8 mouse cellular contexts compared by ENCODE assay signal in the genomic region with DNA sequence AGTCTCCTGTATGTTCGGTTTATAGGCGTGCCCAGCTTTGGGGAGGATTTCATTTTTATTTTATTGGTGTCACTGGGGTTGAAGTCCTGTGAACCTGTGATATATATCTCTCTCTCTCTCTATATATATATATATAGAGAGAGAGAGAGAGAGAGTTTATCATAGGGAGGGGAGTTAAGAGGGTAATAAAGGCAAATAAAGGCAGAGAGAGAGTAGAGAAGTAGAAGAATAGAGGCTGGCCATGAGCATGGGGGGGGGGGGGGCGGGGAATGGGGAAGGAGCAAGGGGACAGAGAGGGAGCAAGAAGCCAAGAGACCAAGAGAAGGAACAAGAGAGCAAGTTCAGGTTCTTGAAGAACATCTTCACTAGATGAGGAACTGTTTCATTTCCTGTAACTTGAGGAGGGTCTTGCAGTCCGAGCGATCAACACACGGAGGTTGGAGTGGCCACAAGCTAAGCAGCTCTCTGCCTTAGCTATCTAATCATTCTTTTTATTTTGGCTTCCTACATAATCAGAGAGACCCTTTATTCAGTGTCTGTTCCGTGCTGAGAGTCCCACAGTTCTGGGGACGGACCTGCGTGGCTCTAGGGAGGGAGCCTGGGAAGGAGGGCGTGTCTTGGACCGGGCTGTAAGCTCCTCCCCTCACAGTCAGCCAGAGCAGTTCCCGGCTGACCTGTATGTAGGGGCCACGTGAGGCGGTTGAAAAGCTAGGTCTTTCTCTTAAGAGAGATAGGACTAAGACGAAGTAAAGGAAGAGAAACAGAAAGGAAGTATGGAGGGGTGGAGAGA. TPM values are rescaled to one million over a fixed set of nuclear protein-coding genes. Genes with fewer than 3 reads are reported as not detected.
DNase-seq lines count a peak whose midpoint lies in the region; ATAC-seq and TF ChIP-seq lines count a peak whose summit lies in the region.

No protein-coding gene starts in this region.

- TF ChIP-seq POLR2A in liver, adult 2 months (IDR thresholded peaks at IDR 0.05; ENCODE audit: extremely low read depth, insufficient read depth, low read length), result no peak

- no peaks in the 10 kb centered on the region for H3K27me3 ChIP-seq in hindbrain, embryonic 14.5 days (ENCODE audit: control insufficient read depth, insufficient read depth, low read length)
- H3K27me3 ChIP-seq in liver, adult 2 months (ENCODE audit: control insufficient read depth, insufficient read depth, low read length), result 0 out of 2 replicates have a peak, but pooled peaks cover 2% of the 10 kb centered on the region

- no peak for TF ChIP-seq CTCF in liver, adult 2 months (IDR thresholded peaks at IDR 0.05; ENCODE audit: low read depth, low read length)

- no peak overlapping the region for H3K27ac ChIP-seq in hindbrain, embryonic 14.5 days
- H3K27ac ChIP-seq in liver, adult 2 months (replicated peaks; ENCODE audit: insufficient read depth, low read depth, low read length), result no peak overlapping the region

- H3K36me3 ChIP-seq in hindbrain, embryonic 14.5 days (replicated peaks; ENCODE audit: control insufficient read depth, insufficient read depth), result peaks cover 26% of the 10 kb centered on the region
- H3K36me3 ChIP-seq in liver, adult 2 months (ENCODE audit: control insufficient read depth, insufficient read depth, low read length), result no peaks in the 10 kb centered on the region

- ATAC-seq in hindbrain, embryonic 14.5 days (ENCODE audit: low FRiP score), result no peak
- 0 out of 2 replicates have a peak, but pooled peaks have one; percentile 42 for ATAC-seq in monocyte, adult 5-6 weeks (replicated peaks; ENCODE audit: insufficient number of reproducible peaks, low FRiP score, low TSS enrichment, poor library complexity, severe bottlenecking)

- no peaks in the 10 kb centered on the region; the same call in 1 of the 2 replicates for H3K4me1 ChIP-seq in hindbrain, embryonic 14.5 days (replicated peaks; ENCODE audit: control insufficient read depth, insufficient read depth, low read length)
- no peaks in the 10 kb centered on the region for H3K4me1 ChIP-seq in liver, adult 2 months (ENCODE audit: control insufficient read depth, insufficient read depth, low read length)

- DNase-seq in urinary bladder, adult 18-20 months (ENCODE audit: low spot score in 2 of 2), result peak; percentile 37 to 44
- no peak for DNase-seq in urinary bladder, postnatal 4 days (ENCODE audit: low spot score in 2 of 2)
- peak; percentile 49 for DNase-seq in forelimb bud, embryonic 11.5 days (ENCODE audit: low read depth, low spot score)
- no peak for DNase-seq in hindbrain, embryonic 14.5 days (ENCODE audit: low spot score)
- peak; percentile 53 for DNase-seq in liver, adult 2 months (ENCODE audit: extremely low read depth, low read depth, low spot score)
- no peak for DNase-seq in frontal cortex, postnatal 14 days (ENCODE audit: low spot score in 2 of 2)
- DNase-seq in thymus, postnatal 14 days, result no peak

- no peaks in the 10 kb centered on the region for H3K9me3 ChIP-seq in hindbrain, embryonic 14.5 days (ENCODE audit: control insufficient read depth, low read length)

- no peaks in the 10 kb centered on the region for H3K79me2 ChIP-seq in liver, adult 2 months (ENCODE audit: control insufficient read depth, insufficient read depth, low read length)

- 16% methylated on average over 14 of the region's 15 CpGs for WGBS in hindbrain, embryonic 14.5 days
- 13% methylated on average over 14 of the region's 15 CpGs for WGBS in liver, adult 2 months

- H3K4me3 ChIP-seq in hindbrain, embryonic 14.5 days (replicated peaks; ENCODE audit: low read length), result peak overlapping the region; percentile 21
- H3K4me3 ChIP-seq in liver, adult 2 months (ENCODE audit: insufficient read depth, low read depth, low read length), result peak overlapping the region; percentile 19

- peak overlapping the region; percentile 43 for H3K4me2 ChIP-seq in hindbrain, embryonic 14.5 days (replicated peaks)

- H3K9ac ChIP-seq in hindbrain, embryonic 14.5 days, result peak overlapping the region; percentile 24
- no peak overlapping the region for H3K9ac ChIP-seq in liver, adult 2 months (ENCODE audit: low read depth, low read length)

RNA-seq across cellular contexts. Expression of a gene that starts 40.8 kb away (rescaled TPM):
- not detected in 2 replicates for polyA plus RNA-seq in hindbrain, embryonic 14.5 days (2014; fragmentation: Nextera tagmentation; extraction: Ambion mirVana)
- total RNA-seq in liver, adult 2 months (2014; rRNA removed), result not detected in 2 replicates
- not detected in 2 replicates for polyA plus RNA-seq in liver, adult 2 months (2012; rRNA removed)
- not detected in 3 replicates for total RNA-seq in monocyte, adult 5-6 weeks (2017)

Comparison
In these comparisons a context has a peak if more than half of its experiments do, and no peak if none do; other contexts are left out.
1. DNase-seq: peak in urinary bladder, adult 18-20 months (2 of 2), forelimb bud, embryonic 11.5 days (single experiment) and liver, adult 2 months (single experiment); none in urinary bladder, postnatal 4 days (0 of 2), hindbrain, embryonic 14.5 days (single experiment), frontal cortex, postnatal 14 days (0 of 2) and thymus, postnatal 14 days (single experiment).